9 mouse cellular contexts compared by ENCODE assay signal in genomic region chr7:99539201-99539891, GRCm38 (mm10). TPM values are rescaled to one million over a fixed set of nuclear protein-coding genes. Genes with fewer than 3 reads are reported as not detected.
DNase-seq lines count a peak whose midpoint lies in the region; ATAC-seq and TF ChIP-seq lines count a peak whose summit lies in the region.
"Had no signal": no experiment of that assay in that cellular context is flagged by ENCODE, and none has a peak within 500 bp of the region (broad histone marks: within the 10 kb centered on the region; RNA-seq: fewer than 3 reads in every experiment).

No protein-coding gene starts in this region.

- TF ChIP-seq EP300 in stomach, postnatal 0 days (optimal IDR thresholded peaks at IDR 0.05), result no peak

- ATAC-seq in embryonic facial prominence, embryonic 15.5 days (ENCODE audit: insufficient number of reproducible peaks, low FRiP score, low TSS enrichment, low read depth), result no peak; the same call in 1 of the 2 replicates
- no peak for ATAC-seq in stomach, postnatal 0 days (ENCODE audit: low FRiP score, low TSS enrichment)
- ATAC-seq in activated CD4-positive, CD25-positive, alpha-beta regulatory T cell, adult 4 months, result no peak
- ATAC-seq: Patski had no signal

- H3K9me3 ChIP-seq in embryonic facial prominence, embryonic 15.5 days (replicated peaks), result no peaks in the 10 kb centered on the region
- H3K9me3 ChIP-seq in stomach, postnatal 0 days (ENCODE audit: control insufficient read depth, low read length), result no peaks in the 10 kb centered on the region

- peaks cover 64% of the 10 kb centered on the region for H3K4me1 ChIP-seq in embryonic facial prominence, embryonic 15.5 days
- peaks cover 18% of the 10 kb centered on the region for H3K4me1 ChIP-seq in stomach, postnatal 0 days (replicated peaks; ENCODE audit: control insufficient read depth, insufficient read depth)

- peak; percentile 52 to 80 for DNase-seq in left cerebral cortex, postnatal 10 days (ENCODE audit: extremely low spot score in 1 of 2, low spot score in 2 of 2)
- no peak for DNase-seq in left cerebral cortex, adult 9 months (ENCODE audit: low spot score in 2 of 2)
- peak; percentile 71 to 72 for DNase-seq in heart, postnatal 36 days
- peak; percentile 43 to 67 for DNase-seq in kidney, postnatal 4 days
- DNase-seq in stomach, postnatal 0 days (ENCODE audit: low spot score), result peak; percentile 43

- no peaks in the 10 kb centered on the region for H3K27me3 ChIP-seq in embryonic facial prominence, embryonic 15.5 days
- no peaks in the 10 kb centered on the region for H3K27me3 ChIP-seq in stomach, postnatal 0 days (ENCODE audit: control insufficient read depth, insufficient read depth, low read length)
- H3K27me3 ChIP-seq: Patski had no signal

- peaks cover 87% of the 10 kb centered on the region for H3K79me2 ChIP-seq in macrophage (ENCODE audit: inconsistent target)

- TF ChIP-seq CTCF in stomach, postnatal 0 days (IDR thresholded peaks at IDR 0.05; ENCODE audit: low read depth), result no peak

- intact Hi-C loops in left cerebral cortex, postnatal 10 days (cut with DNase I), result no loop called here
- intact Hi-C loops in heart, postnatal 36 days (cut with DNase I), result loop anchor here (5.0 kb wide), 1 partner anchor 37 kb away; no protein-coding TSS in a partner anchor

- 20% methylated on average over 8 of the region's 8 CpGs for WGBS in embryonic facial prominence, embryonic 15.5 days
- 6% methylated on average over 8 of the region's 8 CpGs for WGBS in macrophage (ENCODE audit: missing documents)
- WGBS in stomach, postnatal 0 days, result 33% methylated on average over 8 of the region's 8 CpGs

- H3K4me3 ChIP-seq in embryonic facial prominence, embryonic 15.5 days (replicated peaks), result no peak overlapping the region
- peak overlapping the region; percentile 10; the same call in 1 of the 2 replicates for H3K4me3 ChIP-seq in macrophage (ENCODE audit: inconsistent target)
- H3K4me3 ChIP-seq in stomach, postnatal 0 days (ENCODE audit: low read depth, low read length), result no peak overlapping the region

- no peak overlapping the region; the same call in 1 of the 2 replicates for H3K27ac ChIP-seq in embryonic facial prominence, embryonic 15.5 days (replicated peaks)
- peak overlapping the region; percentile 66 for H3K27ac ChIP-seq in macrophage
- H3K27ac ChIP-seq in stomach, postnatal 0 days (replicated peaks), result 0 out of 2 replicates have a peak overlapping the region, but pooled peaks have one; percentile 24

- H3K4me2 ChIP-seq in embryonic facial prominence, embryonic 15.5 days (replicated peaks), result 0 out of 2 replicates have a peak overlapping the region, but pooled peaks have one; percentile 21
- peak overlapping the region; percentile 23 for H3K4me2 ChIP-seq in stomach, postnatal 0 days (replicated peaks; ENCODE audit: low read depth)

- no peaks in the 10 kb centered on the region for H3K36me3 ChIP-seq in embryonic facial prominence, embryonic 15.5 days
- peaks cover 8% of the 10 kb centered on the region; the same call in 1 of the 2 replicates for H3K36me3 ChIP-seq in macrophage (ENCODE audit: inconsistent target)
- H3K36me3 ChIP-seq in stomach, postnatal 0 days (ENCODE audit: control insufficient read depth, insufficient read depth, low read length), result no peaks in the 10 kb centered on the region

- H3K9ac ChIP-seq in embryonic facial prominence, embryonic 15.5 days, result no peak overlapping the region
- peak overlapping the region; percentile 47; the same call in 1 of the 2 replicates for H3K9ac ChIP-seq in stomach, postnatal 0 days (ENCODE audit: low read length)

RNA-seq across cellular contexts. Expression of gene Arrb1, which starts 4.1 kb away (rescaled TPM):
- 100 to 1,000 TPM; 167 to 196 TPM for total RNA-seq in left cerebral cortex, postnatal 10 days (2021)
- polyA plus RNA-seq in embryonic facial prominence, embryonic 15.5 days (2015; fragmentation: Nextera tagmentation; extraction: Ambion mirVana), result 5.5 and 7.2 TPM in 2 replicates
- total RNA-seq in heart, postnatal 36 days (2021), result 10 to 100 TPM; 22.3 to 25.3 TPM
- total RNA-seq in macrophage (2018; cell fraction: chromatin; rRNA removed), result 100 to 1,000 TPM in 19 of 26 experiments, 10 to 100 TPM in 6, 1 to 10 TPM in 1; 9.2 to 300 (median 218) TPM
- 100 to 1,000 TPM in 8 of 26 experiments, 10 to 100 TPM in 18; 54.2 to 130 (median 88.0) TPM for total RNA-seq in macrophage (2018; cell fraction: cytosol; rRNA removed)
- 100 to 1,000 TPM in 17 of 26 experiments, 10 to 100 TPM in 9; 25.9 to 208 (median 130) TPM for total RNA-seq in macrophage (2018; cell fraction: nucleus; rRNA removed)
- 65.3 to 97.8 TPM (median 73.5 TPM) in 3 replicates for polyA plus RNA-seq in macrophage (2018)
- polyA plus RNA-seq in stomach, postnatal 0 days (2015; fragmentation: Nextera tagmentation; extraction: Ambion mirVana), result 3.6 and 4.4 TPM in 2 replicates
- polyA plus RNA-seq in activated CD4-positive, CD25-positive, alpha-beta regulatory T cell, adult 4 months (2017; shearing (Covaris generic)), result 10 to 100 TPM in 1 of 2 experiments, 1 to 10 TPM in 1; 8.3 to 12.0 TPM

RNA-seq across cellular contexts. Expression of gene Rps3, which starts 55.8 kb away (rescaled TPM):
- 100 to 1,000 TPM; 266 to 286 TPM for total RNA-seq in left cerebral cortex, postnatal 10 days (2021)
- polyA plus RNA-seq in embryonic facial prominence, embryonic 15.5 days (2015; fragmentation: Nextera tagmentation; extraction: Ambion mirVana), result 746 and 790 TPM in 2 replicates
- total RNA-seq in heart, postnatal 36 days (2021), result 100 to 1,000 TPM; 324 to 333 TPM
- total RNA-seq in macrophage (2018; cell fraction: chromatin; rRNA removed), result 100 to 1,000 TPM in 1 of 26 experiments, 10 to 100 TPM in 25; 26.2 to 122 (median 50.9) TPM
- 100 to 1,000 TPM; 181 to 369 (median 243) TPM for total RNA-seq in macrophage (2018; cell fraction: cytosol; rRNA removed)
- total RNA-seq in macrophage (2018; cell fraction: nucleus; rRNA removed), result 100 to 1,000 TPM in 5 of 26 experiments, 10 to 100 TPM in 21; 59.6 to 128 (median 84.4) TPM
- 269 to 859 TPM (median 797 TPM) in 3 replicates for polyA plus RNA-seq in macrophage (2018)
- 688 and 733 TPM in 2 replicates for polyA plus RNA-seq in stomach, postnatal 0 days (2015; fragmentation: Nextera tagmentation; extraction: Ambion mirVana)
- polyA plus RNA-seq in activated CD4-positive, CD25-positive, alpha-beta regulatory T cell, adult 4 months (2017; shearing (Covaris generic)), result 1,000 to 10,000 TPM; 2,602 to 3,921 TPM

Comparison
In these comparisons a context has a peak if more than half of its experiments do, and no peak if none do; other contexts are left out.
1. DNase-seq: peak in left cerebral cortex, postnatal 10 days (2 of 2), heart, postnatal 36 days (2 of 2), kidney, postnatal 4 days (2 of 2) and stomach, postnatal 0 days (single experiment); none in left cerebral cortex, adult 9 months (0 of 2).